8 mouse cellular contexts compared by ENCODE assay signal in genomic region chr11:11461635-11462560, GRCm38 (mm10). TPM values are rescaled to one million over a fixed set of nuclear protein-coding genes. Genes with fewer than 3 reads are reported as not detected.
DNase-seq lines count a peak whose midpoint lies in the region; ATAC-seq lines count a peak whose summit lies in the region.

Spata48 (plus strand) TSS chr11:11462094.
Zpbp (minus strand) TSS chr11:11462408.

- H3K9ac ChIP-seq in hindbrain, embryonic 15.5 days: peak within 1 kb of the TSS; percentile 53

- peak within 1 kb of the TSS; percentile 59 for H3K4me2 ChIP-seq in hindbrain, embryonic 15.5 days

- peak; percentile 94 for DNase-seq in R1 (ENCODE audit: low read depth, low spot score)
- peak; percentile 87 to 92 for DNase-seq in cerebellum, postnatal 25 days
- peak; percentile 86 to 93 for DNase-seq in frontal cortex, postnatal 36 days (ENCODE audit: low spot score in 2 of 2)
- peak; percentile 89 for DNase-seq in left cerebral cortex, adult 11 months (ENCODE audit: low spot score)
- peak; percentile 91 to 93 for DNase-seq in lung, postnatal 4 days
- DNase-seq in right cerebral cortex, adult 18-20 months: peak; percentile 88
- peak; percentile 62 for DNase-seq in urinary bladder, postnatal 10 days (ENCODE audit: low spot score)

- H3K27me3 ChIP-seq in hindbrain, embryonic 15.5 days: no peaks in the 10 kb centered on the region

- 3% methylated on average over 66 of the region's 66 CpGs for WGBS in hindbrain, embryonic 15.5 days

- ATAC-seq in hindbrain, embryonic 15.5 days (ENCODE audit: low FRiP score, low read depth): peak; percentile 96

- peak within 1 kb of the TSS; percentile 57 for H3K4me3 ChIP-seq in hindbrain, embryonic 15.5 days

- no peaks in the 10 kb centered on the region for H3K36me3 ChIP-seq in hindbrain, embryonic 15.5 days

- H3K27ac ChIP-seq in hindbrain, embryonic 15.5 days (replicated peaks): peak within 1 kb of the TSS; percentile 82

- H3K9me3 ChIP-seq in hindbrain, embryonic 15.5 days: no peaks in the 10 kb centered on the region

- H3K4me1 ChIP-seq in hindbrain, embryonic 15.5 days (replicated peaks): 0 out of 2 replicates have a peak, but pooled peaks cover 2% of the 10 kb centered on the region

RNA-seq across cellular contexts. Expression of gene Spata48, which starts in this region (rescaled TPM):
- polyA plus RNA-seq in hindbrain, embryonic 15.5 days (2015; fragmentation: Nextera tagmentation; extraction: Ambion mirVana): 0.16 and 0.35 TPM in 2 replicates

RNA-seq across cellular contexts. Expression of gene Zpbp, which starts in this region (rescaled TPM):
- polyA plus RNA-seq in hindbrain, embryonic 15.5 days (2015; fragmentation: Nextera tagmentation; extraction: Ambion mirVana): 1.1 and 1.9 TPM in 2 replicates

Comparison
In these comparisons a context has a peak if more than half of its experiments do, and no peak if none do; other contexts are left out.
1. Peak in every context shown above with its lines: DNase-seq, ATAC-seq, H3K4me3 ChIP-seq and H3K27ac ChIP-seq.